Mouse (Mus musculus) heart, adult 11 months (tissue): ENCODE results near the gene Gm20388.

Experiments used
- DNase-seq: peaks from one replicate; pipeline ENCODE4 v3.0.0; 2022

Gene Gm20388

DNA sequence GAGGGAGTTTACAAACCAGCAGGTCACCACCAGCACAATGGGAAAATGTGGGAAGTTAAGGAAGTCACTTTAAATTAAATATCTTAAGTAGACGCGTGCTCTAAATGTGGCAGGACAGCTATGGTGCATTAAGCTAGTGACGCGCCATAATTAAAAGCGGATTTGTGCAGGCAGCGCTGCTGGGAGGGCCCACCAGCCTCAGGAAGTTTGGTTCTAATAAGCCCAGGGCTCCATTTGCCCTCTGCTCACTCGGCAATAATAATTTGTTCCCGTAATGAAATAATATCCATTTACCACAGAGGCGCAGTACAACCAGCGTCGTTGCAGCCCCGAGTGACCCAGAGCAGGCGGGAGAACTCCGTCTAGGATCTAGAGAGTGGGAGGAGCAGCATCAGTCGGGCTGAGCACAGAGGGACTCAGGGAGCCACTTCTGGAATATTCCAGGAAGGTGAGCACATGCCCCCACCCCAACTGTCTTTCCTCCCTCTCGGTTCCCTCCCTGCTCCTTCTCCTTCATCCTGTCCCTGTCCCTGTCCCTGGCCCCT is 1040.1 kb downstream of the Gm20388 start:
- no peak for DNase-seq

DNA sequence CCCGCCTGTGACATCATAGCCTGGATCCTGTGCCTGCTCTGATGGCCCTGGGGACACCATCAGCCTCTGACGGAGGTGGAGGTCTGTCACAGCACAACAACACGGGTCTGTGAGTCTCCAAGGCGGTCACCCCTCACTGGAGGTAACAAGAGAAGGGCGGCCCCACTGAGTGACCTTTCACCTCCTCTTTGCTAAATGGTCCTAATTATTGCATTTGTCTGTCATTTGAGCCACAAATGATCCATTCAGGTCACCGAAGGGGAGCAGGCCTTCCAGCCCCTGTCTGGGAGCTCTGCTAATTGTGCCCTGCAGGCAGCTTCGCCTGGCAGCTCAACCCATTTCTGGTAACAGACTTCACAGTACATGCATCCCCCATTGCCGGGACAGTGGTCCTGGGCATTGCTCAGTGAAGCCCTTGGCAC is 1048.8 kb downstream of the Gm20388 start:
- no peak for DNase-seq

DNA sequence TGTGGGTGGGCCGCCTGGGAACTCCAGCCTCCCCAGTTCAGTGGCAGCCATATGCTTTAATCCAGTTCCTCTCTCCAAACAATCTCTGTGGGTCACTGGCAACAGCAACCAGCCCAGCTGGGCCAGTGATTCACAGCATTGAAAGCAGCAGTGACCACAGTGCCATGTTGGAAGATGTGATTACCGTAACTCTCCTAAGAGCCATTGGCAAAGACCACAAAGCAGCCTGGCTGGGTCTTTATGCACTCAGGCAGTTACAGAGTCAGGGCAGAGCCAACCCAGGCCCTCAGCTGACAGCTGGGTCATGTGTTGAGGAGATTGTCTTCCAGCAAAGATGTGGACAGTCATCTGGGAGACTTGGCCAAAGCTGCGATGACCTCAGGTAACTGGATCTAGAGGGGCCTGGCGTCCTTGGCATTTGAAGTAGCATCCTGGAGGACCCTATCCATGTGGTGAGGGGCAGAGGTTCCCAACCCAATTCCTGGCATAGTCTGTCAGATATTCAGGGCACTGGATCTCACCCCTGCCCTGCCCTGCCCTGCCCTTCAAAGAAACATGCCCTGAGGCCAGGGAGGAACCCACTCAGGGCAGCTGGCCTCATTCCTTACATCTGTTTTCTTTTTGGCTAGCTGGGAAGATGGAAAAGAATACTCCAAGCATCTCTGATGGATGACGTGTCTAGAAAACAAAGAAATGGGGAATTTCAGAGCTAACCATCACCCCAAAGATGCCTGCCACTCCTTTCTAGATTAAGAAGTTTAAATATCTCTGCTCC is 1052.2 kb downstream of the Gm20388 start:
- no peak for DNase-seq

DNA sequence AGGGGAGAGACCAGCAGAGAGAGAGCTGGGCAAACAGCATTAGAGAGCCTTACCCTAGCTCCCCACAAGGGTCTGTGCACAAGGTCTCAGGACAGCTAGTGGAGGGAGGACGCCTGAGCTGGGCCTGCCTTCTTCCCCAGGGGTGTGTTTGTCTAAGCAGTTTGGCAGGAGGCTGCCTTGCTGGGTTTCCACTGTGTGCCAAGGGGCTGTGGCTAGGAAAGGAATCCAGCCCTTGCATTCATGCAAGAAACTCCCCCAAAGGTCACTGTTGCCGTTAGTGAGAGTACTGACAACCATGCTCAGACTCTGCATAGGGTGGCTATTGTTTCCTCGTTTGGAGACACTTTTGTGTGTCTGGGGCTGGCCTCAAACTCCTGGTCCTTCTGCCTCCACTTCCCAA is 1055.9 kb downstream of the Gm20388 start:
- no peak for DNase-seq

DNA sequence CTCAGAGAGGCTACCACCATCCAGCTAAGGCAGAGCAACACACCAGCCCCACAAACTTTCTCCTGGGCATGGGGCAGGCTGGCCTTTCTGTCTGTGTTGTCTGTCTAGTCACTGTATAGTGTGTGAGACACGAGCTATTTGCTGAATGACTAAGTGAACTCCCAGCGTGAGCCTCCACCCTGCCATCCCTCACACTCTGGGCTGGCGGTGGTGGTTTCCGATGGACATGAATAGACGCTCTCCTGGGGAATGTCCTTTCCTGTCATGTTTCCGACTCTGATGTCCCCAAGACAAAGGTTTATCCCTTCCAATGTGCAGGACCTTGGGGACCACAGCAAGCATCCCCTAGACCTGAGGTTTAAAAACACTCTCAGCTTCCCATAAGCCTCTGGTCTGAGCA is 1057.7 kb downstream of the Gm20388 start:
- DNase-seq: no peak

DNA sequence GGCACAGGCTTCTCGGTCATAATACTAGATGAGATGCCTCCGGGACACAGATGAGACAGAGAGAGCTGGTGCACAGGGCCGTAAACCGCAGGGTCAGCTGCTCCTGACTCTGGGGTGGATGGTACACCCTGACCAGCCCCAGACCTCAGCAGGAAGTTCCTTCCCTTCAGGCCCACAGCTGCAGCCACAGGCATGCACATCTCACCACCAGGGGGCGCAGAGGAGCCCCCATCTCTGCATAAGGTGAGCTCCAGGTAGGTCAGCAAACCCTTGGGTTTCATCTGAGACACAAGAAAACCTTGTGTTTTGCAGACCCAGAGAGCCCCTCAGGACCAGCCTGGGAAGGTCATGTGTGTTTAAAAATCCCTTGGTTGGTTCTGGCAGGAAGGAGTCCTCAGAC is 1059.7 kb downstream of the Gm20388 start:
- DNase-seq: no peak

DNA sequence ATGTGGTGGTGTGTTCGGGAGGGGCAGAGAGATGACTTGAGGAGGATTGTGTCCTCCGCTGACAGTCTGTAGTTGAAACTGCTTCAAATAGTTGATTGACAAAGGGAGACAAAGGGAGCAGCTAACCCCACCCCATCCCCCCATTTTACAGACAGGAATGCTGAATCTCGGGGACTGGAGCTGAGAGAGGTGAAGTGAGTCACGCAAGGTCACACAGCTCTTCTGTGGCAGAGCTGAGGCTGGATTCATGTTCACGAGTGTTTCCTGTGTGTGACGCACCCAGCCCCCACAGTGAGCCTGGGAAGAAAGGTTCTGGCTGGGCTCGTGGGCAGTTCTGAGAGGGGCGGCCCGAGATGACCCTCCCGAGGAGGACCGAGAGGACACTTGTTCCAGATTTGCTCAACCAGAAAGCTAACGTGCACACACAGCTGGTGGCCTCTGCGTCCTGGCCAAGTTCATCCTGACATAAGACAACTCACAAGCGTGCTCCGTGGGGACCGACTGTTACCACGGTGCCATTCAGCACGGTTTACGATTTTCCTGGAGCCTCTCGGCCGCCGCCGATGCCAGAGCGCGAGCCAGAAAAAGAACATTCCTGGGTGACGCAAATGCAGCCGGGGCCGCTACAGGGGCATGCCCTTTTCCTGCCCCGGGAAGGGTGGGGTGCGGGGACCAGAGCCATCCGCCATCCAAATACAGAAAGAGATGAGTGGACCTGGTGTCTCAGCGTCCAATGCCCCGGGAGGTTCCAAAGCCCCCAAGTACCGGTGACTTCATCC is 1061.2 kb downstream of the Gm20388 start:
- DNase-seq: peak; percentile 97

DNA sequence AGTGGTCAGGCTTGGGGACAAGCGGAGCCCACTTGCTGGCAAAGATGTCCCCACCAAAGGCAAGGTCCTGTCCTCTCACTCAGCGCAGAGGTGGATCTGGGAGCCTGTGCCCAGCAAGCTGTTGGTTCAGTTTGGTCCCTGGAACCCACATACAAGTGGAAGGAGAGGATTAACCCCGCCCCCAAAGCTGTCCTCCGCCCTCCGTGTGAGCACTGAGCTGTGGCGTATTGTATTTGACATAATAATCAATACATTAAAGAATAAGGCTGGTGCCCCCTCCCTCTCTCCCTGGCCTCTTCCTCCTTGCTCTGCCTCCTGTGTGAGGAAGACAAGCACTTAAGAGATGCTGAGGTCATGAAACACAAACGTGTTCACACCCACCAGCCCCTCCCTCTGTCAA is 1062.4 kb downstream of the Gm20388 start:
- DNase-seq: no peak

DNA sequence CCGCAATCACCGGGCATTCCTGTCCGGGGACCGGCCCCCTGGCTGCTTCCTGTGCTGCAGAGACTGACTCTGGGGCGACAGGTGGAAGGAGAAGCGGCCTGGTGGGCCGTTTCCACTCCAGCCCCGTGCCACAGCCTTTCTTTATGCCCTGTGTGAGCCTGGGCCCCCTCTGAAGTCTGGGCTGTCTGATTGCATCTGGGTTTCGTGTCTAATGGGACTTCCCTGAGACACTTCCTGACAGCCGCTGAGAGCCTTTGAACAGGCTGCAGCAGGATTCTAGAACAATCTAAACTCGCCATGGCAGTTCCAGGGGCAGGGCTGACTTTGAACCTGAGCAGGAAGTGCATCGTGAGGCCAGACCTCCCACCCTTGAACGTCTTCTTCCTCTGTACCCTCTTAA is 1066.5 kb downstream of the Gm20388 start:
- DNase-seq: no peak

DNA sequence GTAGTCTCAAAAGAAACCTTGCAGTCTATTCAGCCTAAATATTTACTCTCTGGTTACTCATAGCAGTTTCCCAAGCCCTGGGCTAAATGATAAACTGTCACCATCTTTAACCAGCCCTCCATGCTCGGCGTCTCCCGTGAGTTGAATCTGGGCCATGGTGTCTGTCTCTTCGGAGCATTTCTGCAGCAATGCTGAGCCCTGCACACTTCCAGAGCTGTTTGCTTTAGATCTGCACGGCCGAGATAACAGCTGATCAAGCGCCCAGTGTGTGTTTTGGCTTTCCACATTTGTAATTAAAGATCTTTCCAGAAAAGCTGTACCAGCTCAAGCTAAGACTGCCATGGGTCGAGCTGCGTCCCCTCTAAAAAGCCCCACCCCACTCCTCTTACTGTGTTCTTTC is 1068.6 kb downstream of the Gm20388 start:
- no peak for DNase-seq

DNA sequence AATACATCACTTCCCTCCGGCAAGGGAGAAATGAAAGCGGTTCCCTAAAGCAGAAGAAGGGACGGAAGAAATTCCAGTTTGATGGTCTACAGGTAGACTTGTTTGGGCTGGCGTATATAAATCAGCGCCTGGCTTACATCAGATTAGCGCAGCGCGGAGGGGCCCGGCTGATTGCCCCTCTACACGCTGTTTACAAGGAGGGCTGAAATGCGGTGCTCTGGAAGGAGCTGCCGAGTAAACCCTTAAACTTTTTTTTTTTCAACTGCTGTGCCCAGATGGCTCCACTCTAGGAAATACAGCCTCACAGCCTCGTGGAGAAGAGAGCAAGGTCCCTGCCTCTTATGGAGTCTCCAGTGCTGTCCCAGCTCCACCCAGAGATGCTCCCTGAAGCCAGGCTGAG is 1070.3 kb downstream of the Gm20388 start:
- DNase-seq: no peak

DNA sequence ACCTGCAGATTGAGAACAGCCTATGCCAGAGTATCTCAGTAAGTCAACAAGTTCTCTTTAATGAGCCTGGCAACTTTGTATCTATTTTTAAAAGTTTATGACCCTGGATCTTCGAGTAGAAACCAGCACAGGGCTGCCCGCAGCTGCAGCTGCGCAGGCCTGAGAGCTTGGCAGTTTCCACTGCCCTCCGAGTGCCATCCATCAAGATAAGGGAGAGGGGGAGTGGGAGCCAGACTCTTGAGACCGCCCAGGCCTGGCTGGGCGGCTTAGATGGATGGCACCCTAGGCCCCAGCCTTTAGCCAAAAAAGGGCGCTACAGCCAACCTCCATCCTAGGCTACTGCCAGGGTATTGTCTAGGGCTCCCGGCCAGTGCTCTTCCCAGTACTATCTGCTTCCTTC is 1074.2 kb downstream of the Gm20388 start:
- DNase-seq: no peak

DNA sequence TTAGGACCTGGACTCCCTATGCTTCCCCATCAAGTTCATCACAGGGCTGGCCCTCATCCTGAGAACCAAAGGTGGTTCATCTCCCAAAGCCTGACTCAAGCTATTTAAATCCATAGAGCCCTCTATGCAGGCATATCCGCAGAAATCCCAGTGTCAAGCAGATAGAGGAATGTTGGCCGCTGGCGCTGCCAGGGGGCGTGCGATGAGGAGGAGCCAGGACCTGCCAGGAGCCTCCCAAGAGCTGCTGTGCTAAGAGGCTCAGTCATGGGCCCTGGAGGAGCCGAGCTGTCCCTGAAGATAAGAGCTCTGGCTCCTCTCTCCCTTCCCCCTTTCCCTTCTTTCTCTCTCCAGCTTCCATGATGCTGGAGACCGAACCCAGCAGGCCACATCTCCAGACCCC is 1075.4 kb downstream of the Gm20388 start:
- DNase-seq: no peak

DNA sequence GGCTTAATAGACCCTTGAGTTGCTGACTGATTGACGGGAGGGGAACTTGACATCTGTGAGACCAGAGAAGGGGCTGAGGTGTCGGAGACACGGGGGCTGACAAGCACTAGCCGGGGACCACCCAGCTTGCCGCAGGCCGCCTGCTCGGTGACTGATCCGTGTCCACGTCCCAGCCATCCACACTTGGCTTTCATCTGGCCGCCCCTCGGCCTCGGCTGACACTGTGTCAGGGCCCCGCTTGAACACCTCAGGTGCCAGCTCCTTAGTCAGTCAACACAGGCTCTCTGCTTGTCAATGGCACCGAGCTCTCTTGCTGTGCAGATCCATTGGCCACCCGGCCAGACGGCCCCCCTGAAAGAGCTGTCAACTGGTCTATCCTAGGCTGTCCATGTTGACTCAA is 1083.1 kb downstream of the Gm20388 start:
- no peak for DNase-seq

DNA sequence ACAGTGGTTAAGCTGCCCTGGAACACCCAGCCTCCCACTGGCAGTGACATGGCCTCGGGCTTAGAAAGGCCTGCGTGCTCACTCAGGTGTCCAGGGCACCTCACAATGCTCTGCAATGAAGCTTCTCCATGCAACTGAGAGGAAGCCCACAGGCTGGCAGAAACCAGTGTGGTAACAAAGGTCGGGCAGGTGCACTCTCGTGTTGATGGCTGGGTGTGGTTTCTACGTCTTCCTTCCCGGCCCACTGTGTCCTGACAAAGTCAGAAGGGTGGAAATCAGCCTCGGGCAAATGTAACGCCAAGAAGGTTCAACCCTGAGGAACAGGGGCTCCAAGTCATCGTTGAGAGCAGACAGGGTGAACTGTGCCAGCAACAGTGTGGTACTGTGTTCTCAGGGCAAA is 1084.8 kb downstream of the Gm20388 start:
- no peak for DNase-seq

DNA sequence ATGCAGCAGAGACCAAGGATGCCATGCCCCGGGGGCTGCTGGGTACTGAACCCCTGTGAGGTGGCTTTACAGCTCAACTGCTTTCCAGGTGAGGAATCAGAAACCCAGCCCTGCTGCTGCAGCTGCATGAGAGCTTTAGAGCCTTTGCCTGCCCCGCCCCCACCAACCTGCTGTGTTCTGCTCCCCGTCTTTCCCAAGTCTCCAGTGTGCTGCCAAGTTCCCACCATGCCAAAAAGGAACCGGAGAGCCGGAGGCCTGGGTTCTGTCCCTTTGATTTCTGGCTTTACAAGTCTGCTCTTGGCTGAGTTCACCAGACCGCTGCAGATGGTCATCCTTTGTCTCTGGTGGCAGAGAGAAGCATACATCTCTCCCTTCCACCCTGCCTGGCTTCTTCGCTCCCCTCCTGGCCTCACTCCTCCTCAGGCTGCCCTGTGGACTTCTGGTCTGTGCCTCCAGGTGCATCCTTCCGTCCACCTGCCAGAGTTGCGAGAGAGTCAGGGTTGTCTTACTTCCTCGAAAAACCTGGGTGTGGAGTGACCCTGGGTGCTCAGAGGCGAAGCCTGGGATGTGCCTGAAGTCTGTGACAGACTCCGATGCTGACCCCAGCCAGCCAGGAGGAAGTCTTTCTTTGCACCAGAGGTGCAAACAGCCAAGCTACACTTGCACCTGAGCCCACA is 1086.4 kb downstream of the Gm20388 start:
- no peak for DNase-seq

DNA sequence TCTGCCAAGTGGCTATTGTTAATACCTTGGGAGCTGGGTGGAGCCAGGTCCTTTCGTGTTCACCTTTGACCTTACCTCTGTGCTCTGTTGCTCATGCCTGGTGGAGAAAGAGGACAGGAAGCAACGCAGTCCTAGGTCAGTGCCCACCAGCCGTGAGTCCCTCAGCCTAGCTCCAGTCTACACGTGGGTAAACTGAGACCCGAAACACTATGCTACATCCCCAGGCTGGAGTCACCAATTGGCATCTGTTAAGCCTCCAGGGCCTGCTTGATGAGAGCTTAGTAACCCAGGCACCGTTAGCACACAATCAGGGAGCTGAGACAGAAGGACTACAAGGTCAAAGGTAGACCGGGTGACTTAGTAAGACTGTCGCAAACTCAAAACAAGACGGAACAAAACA is 1087.3 kb downstream of the Gm20388 start:
- DNase-seq: no peak

DNA sequence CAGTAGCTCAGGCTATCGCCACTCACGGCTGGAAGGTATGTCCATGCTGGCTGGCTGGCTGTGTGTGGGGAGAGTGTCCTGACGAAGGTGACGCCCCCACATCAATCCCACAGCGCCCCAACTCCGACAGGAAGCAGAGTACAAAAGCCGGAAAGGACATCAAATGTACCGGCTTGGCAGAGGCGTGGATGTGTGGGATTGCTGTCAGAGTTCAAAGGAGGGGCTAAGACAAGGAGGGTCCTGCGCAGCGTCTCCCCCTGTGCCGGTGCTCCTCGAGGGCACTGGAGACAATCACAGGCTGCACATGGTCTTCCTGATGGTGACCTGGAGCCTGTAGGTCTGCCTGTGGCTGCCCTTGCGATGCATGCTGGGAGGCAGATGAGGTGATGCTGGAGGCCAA is 1088.3 kb downstream of the Gm20388 start:
- peak; percentile 95 for DNase-seq

DNA sequence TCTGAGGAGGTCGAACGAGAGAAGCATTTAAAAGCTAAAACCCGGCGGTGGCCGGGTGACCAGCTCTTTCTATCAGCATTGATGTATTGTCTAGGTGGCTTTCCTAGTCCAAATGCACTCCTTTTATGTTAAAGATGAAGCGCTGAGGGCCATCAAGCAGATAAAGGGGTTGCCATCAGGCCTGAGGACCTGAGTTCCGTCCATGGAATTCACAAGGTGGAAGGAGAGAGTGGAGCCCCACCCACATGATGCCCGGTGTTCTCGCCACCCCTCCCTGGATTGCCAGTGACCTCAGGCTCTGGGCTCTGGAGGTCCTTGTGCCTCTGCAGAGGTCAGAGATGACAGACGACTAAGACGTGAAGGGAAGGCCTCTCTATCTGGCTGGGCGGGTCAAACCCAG is 1091.3 kb downstream of the Gm20388 start:
- no peak for DNase-seq

DNA sequence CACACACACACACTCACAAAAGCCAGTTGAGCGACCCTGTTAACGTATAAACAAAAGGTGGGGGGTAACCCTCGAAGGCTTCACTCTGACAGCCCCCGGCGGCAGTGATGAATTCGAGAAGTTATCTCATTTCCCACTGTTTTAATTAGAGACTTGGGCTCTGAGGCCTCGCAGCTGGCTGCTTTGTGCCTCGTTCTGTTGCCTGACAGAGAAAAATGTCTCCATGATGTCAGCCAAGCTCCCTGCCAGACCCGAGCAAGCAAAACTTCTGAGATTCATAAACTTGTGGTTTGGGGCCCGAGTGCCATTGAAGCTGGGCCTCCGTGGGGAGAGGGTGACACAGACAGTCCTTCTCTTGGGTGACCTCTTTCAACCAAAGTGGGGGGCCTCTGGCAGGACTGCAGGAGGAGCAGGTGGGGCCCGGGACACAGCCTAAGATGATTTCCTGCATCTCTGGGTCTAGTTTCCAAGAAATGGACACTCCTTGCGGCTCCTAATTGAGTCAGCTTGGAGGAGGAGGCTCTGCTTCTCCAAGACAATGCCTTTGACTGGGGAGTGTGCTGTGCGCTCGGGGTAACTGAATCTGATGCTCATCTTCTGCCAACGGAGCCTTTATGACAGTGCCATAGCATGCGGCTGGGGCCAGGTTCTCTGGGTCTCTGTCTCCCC is 1092.4 kb downstream of the Gm20388 start:
- no peak for DNase-seq

DNA sequence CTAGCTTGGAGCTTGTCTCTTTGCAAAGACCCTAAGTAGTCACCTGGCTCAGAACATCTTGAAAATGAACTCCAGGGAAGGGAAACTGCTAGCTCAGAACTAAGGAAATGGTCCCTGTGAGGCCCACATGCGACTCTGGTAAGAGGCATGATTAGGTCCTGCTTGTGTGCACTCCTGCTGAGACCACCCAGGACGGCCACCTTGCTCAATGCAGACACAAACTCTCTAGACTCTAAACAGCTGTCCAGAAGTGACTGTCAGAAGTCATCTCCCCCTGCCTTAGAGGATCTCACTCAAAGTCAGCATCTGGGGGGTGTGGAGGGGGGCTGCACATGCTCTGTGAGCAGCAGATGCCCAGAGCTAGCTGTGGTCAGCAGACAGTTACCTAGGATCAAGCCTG is 1093.0 kb downstream of the Gm20388 start:
- DNase-seq: no peak

DNA sequence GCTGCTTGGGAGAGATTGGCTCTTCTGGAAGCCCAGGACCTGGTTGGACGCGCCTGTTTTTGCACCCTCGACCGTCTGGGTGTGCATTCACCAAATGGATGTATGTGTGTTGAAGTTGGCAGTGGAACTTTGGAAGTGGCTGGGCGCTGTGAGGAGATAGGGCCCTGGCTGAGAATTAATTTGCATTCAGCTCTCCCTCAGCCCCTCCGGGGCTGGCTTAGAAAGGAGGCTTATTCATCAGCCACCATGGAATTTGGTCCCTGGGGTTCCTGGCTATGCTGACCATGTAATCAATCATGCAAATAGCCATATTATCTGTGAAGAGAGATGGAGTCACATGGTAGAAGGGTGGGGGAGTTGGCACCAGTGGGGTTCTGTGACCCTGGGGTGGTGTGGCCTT is 1102.7 kb downstream of the Gm20388 start:
- DNase-seq: no peak

DNA sequence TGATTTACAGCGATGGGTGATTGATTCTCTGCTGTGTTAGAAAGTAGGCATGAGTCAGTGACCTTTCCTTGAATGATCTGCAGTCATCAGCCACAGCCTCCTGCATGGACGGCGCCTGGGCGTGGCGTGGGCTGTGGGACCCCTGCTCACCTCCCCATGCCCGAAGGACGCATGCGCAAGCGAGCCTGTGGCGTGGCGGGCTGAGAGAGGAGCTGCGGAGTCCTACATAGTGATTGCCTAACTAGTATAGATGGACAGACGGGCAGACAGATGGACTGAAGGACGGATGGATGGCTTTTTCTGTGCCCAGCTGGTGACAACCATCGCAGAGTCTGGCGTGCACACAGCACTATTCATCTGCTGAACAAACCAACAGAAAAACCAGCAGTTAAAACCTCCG is 1106.0 kb downstream of the Gm20388 start:
- DNase-seq: no peak
